Mouse (Mus musculus) G1E-ER4 (cell line): Measurements from ENCODE around the gene Rab40c. TPM values are rescaled to one million over a fixed set of nuclear protein-coding genes. Genes with fewer than 3 reads are reported as not detected.
A peak's percentile ranks its signal among the peaks of the same experiment; 100 is the strongest.

Experiments used
- GATA1 ChIP-seq: IDR thresholded peaks from one replicate; pipeline ENCODE4 v1.8.0; 2012; ENCODE audit warnings: low read length, inconsistent platforms
- polyA plus RNA-seq: library from polyadenylated mRNA; stranded (reverse); fragments of >175 nt; gene quantifications from 2 replicates; pipeline ENCODE4 v1.2.3, GENCODE M21; 2012

Rab40c gene
- 12.9 and 13.4 TPM in 2 replicates for polyA plus RNA-seq

- TF ChIP-seq GATA1: no peak
These were observed at the start of gene Rab40c for GRCm38 (mm10) chr17:25919144-25919785. TSS of gene Rab40c (minus strand) at chr17:25919727.

DNA sequence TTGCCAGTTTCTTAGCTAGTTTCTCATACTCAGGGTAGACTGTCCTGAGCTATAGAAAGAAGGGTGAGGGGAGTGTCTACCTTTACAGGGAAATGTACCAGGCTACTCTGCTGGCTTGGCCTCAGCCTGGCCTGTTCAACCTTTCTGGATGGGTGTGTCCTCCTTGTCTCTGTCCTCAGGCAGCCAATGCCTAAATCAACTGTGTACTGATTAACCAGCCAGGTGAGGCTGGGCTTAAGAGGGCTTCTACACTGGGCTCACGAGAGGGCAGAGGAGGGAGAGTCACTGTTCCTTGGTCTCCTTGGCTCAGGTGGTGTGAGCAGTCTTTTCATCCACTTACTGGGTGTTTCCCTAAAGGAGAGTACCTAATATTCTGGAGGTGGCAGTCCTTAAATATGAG is 48.6 kb upstream of the Rab40c start:
- no peak for TF ChIP-seq GATA1

DNA sequence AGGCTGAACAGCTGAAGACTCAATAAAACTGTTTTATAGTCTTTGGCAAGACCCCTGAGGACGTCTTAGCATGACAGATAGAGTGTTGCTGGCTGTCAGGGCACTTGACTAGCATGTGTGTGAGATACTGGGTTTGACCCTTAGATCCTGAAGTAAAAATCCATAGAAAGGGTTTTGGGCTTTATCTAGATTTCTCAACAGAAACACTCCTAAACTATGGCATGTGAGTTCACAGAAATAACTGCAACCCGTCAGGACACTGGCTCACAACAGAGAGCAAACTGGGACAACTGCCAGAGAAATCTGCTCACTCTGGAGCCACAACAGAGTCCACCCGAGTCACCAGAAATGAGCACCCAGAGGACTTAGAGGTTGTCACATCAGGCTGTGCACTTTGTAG is 48.1 kb upstream of the Rab40c start:
- no peak for TF ChIP-seq GATA1

- no peak for TF ChIP-seq GATA1
These were observed 44.7 kb upstream of the Rab40c start for GRCm38 (mm10) chr17:25964271-25964670.

- TF ChIP-seq GATA1: no peak
These were observed 42.9 kb upstream of the Rab40c start for GRCm38 (mm10) chr17:25962413-25962905.

DNA sequence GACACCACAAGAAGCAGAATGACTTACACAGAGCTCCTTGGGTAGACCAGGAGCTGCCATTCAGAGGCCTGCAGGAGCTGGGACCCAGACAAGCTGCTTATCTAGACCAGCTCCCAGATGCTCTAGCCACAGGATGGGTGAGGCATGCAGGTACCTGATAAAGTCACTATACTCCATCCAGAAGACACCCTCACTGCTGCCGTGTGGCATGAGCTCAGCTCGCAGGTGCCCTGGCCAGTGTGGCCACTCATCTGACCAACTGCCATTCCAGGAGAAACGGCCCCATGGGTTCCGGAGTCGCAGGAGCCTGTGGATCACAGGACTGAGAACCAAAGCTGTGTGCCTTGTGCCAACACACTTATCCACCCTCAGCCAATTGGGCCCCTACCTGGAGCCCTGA is 42.0 kb upstream of the Rab40c start:
- TF ChIP-seq GATA1: peak; percentile 76

GRCm38 (mm10) chr17:25959630-25960467 is 40.3 kb upstream of the Rab40c start:
- no peak for TF ChIP-seq GATA1

GRCm38 (mm10) chr17:25958771-25959494 is 39.4 kb upstream of the Rab40c start:
- TF ChIP-seq GATA1: no peak

DNA sequence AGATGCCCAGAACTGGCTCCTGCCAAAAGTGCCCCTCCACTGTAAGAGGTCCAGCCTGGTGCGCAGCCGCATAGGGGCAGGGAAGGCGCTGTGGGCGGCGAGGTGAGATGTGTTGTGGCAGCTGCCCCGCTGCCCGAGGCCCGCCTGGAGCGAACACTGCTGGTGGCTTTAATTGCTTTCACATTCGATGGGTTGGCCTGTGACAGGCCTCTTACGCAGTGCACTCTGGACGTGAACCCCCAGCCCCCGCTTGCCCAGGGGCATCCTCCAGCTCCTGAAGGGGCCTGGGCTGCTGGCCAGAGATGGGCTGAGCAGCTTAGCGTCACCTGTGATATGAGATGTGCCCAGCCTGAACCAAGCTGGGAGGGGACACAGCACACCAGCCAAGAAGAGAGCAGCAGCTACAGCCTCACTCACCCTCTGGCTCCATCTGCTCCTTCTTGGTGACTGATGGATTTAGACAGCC is 38.1 kb upstream of the Rab40c start:
- no peak for TF ChIP-seq GATA1

GRCm38 (mm10) chr17:25956631-25957030 is 37.1 kb upstream of the Rab40c start:
- no peak for TF ChIP-seq GATA1

- no peak for TF ChIP-seq GATA1
These were observed 36.7 kb upstream of the Rab40c start for GRCm38 (mm10) chr17:25956201-25956600.

GRCm38 (mm10) chr17:25955736-25956135 is 36.2 kb upstream of the Rab40c start:
- TF ChIP-seq GATA1: no peak

GRCm38 (mm10) chr17:25954671-25955070 is 35.1 kb upstream of the Rab40c start:
- TF ChIP-seq GATA1: no peak

DNA sequence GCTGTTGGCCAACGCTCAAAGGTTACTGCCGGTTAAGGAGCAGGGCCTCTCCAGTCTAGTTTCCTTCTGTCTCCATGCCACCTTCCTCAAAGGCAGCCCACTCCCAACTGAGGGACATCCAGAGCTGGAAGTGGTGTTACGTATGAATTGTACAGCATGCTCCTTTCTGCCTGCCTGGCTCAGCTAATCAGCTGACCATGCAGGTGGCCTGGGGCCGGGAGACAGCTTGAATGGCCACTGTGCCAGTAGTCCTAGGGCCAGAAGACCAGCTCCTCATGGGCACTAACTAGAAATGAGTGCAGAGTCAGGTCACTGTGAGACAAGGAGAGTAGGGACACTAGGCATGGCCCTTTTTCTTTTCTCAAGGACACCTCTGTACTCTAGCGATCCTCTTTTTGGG is 33.6 kb upstream of the Rab40c start:
- no peak for TF ChIP-seq GATA1

DNA sequence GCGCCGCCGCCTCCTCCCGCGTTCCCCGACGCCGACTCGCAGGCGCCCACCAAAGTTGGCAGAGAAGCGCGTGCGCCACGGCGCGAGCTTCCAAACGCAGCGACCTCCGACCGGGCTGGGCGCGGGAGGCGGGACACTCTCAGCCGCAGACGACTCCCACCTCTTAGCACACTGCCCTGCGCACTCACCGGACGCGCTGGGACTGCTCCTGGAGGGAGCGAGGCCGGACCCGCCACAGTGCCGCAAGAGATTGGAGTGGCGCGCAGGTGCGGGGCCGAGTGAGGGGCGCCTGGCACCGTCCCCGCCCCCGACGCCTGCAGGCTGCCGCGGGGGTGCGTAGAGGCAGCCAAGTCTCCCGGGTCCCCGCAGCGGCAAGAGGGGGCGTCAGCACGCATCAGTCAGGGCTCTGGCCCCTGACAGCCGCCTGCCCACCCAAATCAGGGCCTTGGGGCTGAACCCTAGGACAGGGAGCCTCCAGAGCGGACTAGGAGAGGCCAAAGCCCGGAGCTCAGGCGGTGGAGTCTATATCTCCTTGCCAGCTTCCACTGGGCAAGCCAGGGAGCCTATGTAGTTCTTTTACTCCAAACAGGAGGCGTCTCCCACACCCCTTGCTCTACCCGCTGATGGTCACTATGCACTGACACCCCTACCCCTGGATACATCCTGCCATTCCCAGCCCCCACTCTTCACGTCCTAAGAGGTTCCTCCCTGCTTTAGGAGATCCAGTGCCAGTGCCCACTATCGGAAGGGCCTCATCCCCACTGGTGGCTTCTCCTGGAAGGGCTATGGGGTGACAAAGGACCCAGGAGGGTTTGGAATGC is 32.5 kb upstream of the Rab40c start, which contains the start of gene A930017K11Rik:
A930017K11Rik (minus strand) TSS at position 763 of the 821 bp plus-strand sequence.
- TF ChIP-seq GATA1: no peak
